Mouse (Mus musculus) layer of hippocampus, postnatal 14 days (tissue): Measurements from ENCODE around the gene Gm9821. TPM values are rescaled to one million over a fixed set of nuclear protein-coding genes. Genes with fewer than 3 reads are reported as not detected.

Experiments used
- DNase-seq, 2 experiments: peaks; one replicate each; pipeline ENCODE4 v3.0.0; 2021 to 2022; ENCODE audit warnings: low spot score in 2 of 2, mixed read lengths in 1 of 2
- total RNA-seq, 2 experiments: library from RNA; stranded (reverse); gene quantifications; 2 replicates each; pipeline ENCODE4 v1.2.3; 2021

Gene Gm9821
- total RNA-seq, 2 experiments from 2014 or later = not detected

- no peak for DNase-seq
These were observed 2.1 kb downstream of the Gm9821 start for GRCm38 (mm10) chr2:91947397-91948150.

GRCm38 (mm10) chr2:91948151-91948509 lies 2.6 kb downstream of the Gm9821 start:
- DNase-seq = no peak

GRCm38 (mm10) chr2:91948792-91949241 lies 3.3 kb downstream of the Gm9821 start:
- DNase-seq = no peak

GRCm38 (mm10) chr2:91949411-91950274 lies 4.1 kb downstream of the Gm9821 start:
- no peak for DNase-seq

- peak; percentile 63 to 73 for DNase-seq
These were observed 5.0 kb downstream of the Gm9821 start for GRCm38 (mm10) chr2:91950275-91951085.

- no peak for DNase-seq
These were observed 8.3 kb downstream of the Gm9821 start for GRCm38 (mm10) chr2:91953825-91954224.

- DNase-seq = no peak
These were observed 9.7 kb downstream of the Gm9821 start for GRCm38 (mm10) chr2:91955121-91955591.

GRCm38 (mm10) chr2:91955875-91956274 lies 10.4 kb downstream of the Gm9821 start:
- DNase-seq = no peak

- peak; percentile 73 to 85 for DNase-seq
These were observed 11.6 kb downstream of the Gm9821 start for GRCm38 (mm10) chr2:91957096-91957495.

- DNase-seq = no peak
These were observed 12.5 kb downstream of the Gm9821 start for GRCm38 (mm10) chr2:91958049-91958448.

GRCm38 (mm10) chr2:91958701-91959457 lies 13.4 kb downstream of the Gm9821 start:
- peak in 1 of 2 experiments; percentile 55 for DNase-seq

GRCm38 (mm10) chr2:91959544-91960410 lies 14.3 kb downstream of the Gm9821 start:
- no peak for DNase-seq

GRCm38 (mm10) chr2:91960459-91960858 lies 15.0 kb downstream of the Gm9821 start:
- no peak for DNase-seq

- DNase-seq = no peak
These were observed 16.6 kb downstream of the Gm9821 start for GRCm38 (mm10) chr2:91961901-91962761.

GRCm38 (mm10) chr2:91962864-91963401 lies 17.4 kb downstream of the Gm9821 start:
- no peak for DNase-seq

GRCm38 (mm10) chr2:91963443-91963932 lies 18.0 kb downstream of the Gm9821 start:
- peak; percentile 92 to 94 for DNase-seq

GRCm38 (mm10) chr2:91964610-91965204 lies 19.2 kb downstream of the Gm9821 start:
- DNase-seq = no peak

GRCm38 (mm10) chr2:91965417-91965816 lies 19.9 kb downstream of the Gm9821 start:
- DNase-seq = no peak
